Mouse (Mus musculus) kidney, adult 2 months (tissue): ENCODE measurements at regions not wholly inside any gene's neighbourhood (a gene's known extent, or its start where the extent isn't known, plus 50 kb on each side); places are given as distances from the start of the nearest gene placed in this dataset.

Experiments
- CTCF ChIP-seq: fragments of 200-500 bp; conservative IDR thresholded peaks from 2 replicates; pipeline ENCODE4 v1.5.1; 2011; ENCODE audit warnings: low read depth, mild to moderate bottlenecking, control low read depth, low read length, moderate library complexity, mixed read lengths; ENCODE audit not compliant: insufficient read depth, insufficient read length
- POLR2A ChIP-seq: fragments of 200-500 bp; IDR thresholded peaks from one replicate; pipeline ENCODE4 v1.6.1; 2011; ENCODE audit warnings: low read depth, low read length, control low read depth

DNA sequence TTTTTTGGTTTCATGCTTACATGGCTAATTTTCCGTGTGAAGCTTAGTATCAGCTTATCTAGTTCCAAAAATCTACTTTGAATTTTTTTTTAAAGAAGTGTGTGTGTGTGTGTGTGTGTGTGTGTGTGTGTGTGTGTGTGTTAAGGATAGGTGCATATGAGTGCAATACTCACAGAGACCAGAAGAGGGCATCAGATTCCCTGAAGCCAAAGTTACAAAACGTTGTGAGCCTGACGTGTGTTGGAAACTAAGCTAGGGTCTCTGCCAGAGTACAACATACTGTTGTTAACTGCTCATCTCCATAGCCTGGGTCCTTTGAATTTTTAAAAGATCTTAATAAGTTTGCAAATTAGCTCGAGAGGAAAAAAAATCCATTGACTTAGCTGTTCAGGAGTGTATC, 133.5 kb upstream of the Pitx1 start:
- TF ChIP-seq POLR2A (no peak), CTCF (no peak)
